Mouse (Mus musculus) bone marrow macrophage, adult 2 months (primary cell): Measurements from ENCODE around the gene Mmp9.

Experiments used
- CTCF ChIP-seq: IDR thresholded peaks from 2 replicates; pipeline ENCODE4 v1.5.1; 2012; ENCODE audit warnings: low read depth, mild to moderate bottlenecking, low read length, moderate library complexity
- POLR2A ChIP-seq: IDR thresholded peaks from 2 replicates; pipeline ENCODE4 v1.6.1; 2012; ENCODE audit warnings: mild to moderate bottlenecking, low read depth, low read length, borderline replicate concordance

DNA sequence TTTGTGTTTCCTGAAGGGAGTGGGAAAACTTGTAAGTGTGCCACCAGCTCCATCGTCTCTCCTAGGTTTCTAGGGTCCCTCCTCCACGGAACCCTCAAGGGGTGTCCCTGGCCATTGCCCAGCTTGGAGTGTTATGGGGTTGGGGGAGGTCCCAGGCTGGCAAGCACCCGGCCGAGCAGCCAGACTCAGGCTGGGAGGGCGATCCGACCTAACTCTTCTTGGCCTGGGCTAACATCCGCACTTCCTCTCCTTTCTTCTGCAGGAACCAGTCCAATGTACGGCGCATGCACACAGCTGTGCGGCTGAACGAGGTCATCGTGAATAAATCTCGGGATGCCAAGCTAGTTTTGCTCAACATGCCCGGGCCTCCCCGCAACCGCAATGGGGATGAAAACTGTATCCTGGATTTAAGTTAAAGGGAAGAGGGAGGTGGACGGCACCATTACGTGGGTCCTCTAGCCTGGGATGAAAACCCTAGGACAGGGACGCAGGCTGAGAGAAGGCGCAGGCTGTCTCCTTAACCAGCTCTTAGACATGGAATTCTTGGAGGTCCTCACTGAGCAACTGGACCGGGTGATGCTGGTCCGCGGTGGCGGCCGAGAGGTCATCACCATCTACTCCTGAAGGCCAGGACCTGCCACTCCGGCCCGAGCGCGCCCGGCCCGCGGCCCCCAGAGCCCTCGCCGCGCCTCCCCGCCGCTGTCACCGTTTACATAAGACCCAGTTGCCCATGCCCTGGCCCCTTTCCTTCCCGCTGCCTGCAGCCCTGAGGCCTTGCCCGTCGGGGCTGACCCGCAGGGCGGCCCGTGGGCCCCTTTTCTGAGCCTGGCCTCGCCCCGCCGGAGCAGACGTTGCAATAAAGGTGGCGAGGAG lies 56.5 kb downstream of the Mmp9 start:
- TF ChIP-seq POLR2A = no peak
- no peak for TF ChIP-seq CTCF
